Mouse (Mus musculus): ENCODE measurements around the gene Gm19684. TPM values are rescaled to one million over a fixed set of nuclear protein-coding genes. Genes with fewer than 3 reads are reported as not detected.

Gene Gm19684
- 0.18 TPM in 1 of 2 replicates, not detected in the other for polyA plus RNA-seq (2012; rRNA removed)

DNA sequence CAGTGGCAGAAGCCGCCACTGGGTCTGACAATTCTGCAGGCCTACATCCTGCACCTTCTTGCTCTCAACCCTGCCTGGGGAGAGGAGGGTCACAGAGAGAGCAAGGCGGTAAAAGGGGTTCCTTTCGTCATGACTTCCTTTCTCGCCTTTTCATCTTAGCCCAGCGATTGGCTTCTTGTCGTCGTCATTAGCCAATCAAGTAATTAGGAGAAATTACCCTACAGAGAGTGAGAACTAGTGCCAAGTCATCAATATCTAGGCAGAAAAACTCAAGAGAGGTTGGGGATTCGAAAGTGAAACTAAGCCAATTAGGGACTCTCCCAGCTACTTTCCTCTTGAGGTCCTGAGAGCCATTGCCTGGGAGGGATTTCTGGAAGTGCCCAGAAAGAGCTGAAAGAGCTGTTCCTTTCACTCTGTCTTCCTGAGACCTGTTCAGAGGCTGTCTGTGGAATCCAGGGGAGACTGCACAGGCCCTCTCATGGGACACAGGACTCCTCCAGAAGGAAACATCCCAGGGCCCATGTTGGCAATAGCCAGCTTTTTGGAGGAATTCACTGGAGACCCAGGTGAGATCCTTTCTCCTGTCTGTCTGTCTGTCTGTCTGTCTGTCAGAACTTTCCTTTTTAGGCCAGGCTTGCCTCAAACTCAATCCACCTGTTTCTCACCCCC is at the start of gene Gm19684:
Gm19684 (plus strand) TSS at position 327 of the 669 bp plus-strand sequence.

DNA sequence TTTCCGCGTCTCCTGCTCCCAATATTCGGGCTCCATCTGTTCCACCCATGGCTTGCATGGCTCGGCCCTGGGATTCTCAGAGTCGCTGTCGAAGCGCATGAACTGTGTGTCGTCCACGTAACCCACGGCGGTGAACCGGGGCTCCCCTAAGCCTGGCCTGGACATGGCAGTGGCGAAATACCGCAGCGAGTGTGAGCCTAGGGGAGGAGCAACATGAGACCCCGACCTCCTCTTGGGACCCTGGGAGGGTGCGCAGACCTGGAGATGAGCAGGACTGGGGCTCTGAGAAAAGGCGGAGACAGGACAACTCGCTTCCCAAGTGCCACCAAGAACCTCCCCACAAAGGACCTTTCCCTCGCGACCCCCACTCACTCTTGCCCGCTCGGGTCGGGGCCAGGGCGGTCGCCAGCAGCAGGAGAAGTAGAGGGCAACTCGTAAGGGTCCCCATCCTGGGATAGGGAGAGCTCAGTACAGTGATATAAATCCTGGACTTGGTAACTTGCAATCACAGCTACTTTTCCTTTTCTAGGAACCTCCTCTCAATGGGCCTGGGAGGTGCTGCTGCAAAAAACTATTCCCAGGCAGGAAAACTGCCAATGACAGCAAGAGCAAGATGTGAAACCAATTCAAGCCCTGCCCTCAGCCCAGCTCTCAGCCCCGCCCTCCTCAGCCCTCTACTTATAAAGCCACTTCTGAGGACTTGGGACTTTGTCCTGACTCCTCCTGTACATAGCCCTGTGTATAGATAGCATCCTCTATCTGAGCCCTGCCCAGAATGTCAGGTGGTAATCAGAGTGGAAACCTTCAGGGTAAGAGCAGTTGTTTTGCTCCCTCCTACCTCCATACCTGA is 7.7 kb downstream of the Gm19684 start, which contains the start of gene Gm7030:
Gm7030 (minus strand) TSS at position 458 of the 850 bp plus-strand sequence.

DNA sequence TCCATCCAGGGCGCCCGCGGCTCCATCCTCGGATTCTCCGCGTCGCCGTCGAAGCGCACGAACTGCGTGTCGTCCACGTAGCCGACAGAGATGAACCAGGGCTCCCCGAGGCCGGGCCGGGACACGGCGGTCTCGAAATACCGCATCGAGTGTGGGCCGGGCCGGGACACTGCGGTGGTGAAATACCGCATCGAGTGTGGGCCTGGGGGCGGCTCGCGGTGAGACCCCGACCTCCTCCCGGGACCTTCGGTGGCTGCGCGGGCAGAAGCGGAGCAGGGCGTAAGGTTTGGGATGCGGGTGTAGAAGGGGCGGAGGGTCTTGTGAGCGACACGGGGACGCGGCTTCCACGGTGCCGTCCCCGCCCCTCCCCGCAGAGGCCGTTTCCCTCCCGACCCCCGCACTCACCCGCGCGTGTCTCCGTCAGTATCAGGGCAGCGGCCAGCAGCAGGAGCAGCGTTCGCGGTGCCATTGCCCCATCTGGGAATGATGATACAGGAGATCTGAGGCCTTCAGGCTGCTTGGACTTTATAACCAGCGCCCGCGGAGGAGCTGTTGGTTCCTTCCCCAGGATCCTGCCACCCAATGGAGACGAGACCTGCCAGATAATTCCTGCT is 46.7 kb downstream of the Gm19684 start, which contains the start of gene Gm8909:
Gm8909 (minus strand) TSS at position 499 of the 614 bp plus-strand sequence.

Other genes starting within 250 kb of the Gm19684 start
- 84.3 and 95.7 TPM in 2 replicates for gene Dhx16, start 241.9 kb upstream of the Gm19684 start, polyA plus RNA-seq (2012; rRNA removed)
- gene 2310061I04Rik, start 224.2 kb upstream of the Gm19684 start, polyA plus RNA-seq (2012; rRNA removed) = 43.5 and 45.4 TPM in 2 replicates
- gene Atat1, start 211.6 kb upstream of the Gm19684 start, polyA plus RNA-seq (2012; rRNA removed) = 124 and 129 TPM in 2 replicates
- gene Mrps18b, start 205.3 kb upstream of the Gm19684 start, polyA plus RNA-seq (2012; rRNA removed) = 85.0 and 105 TPM in 2 replicates
- gene Ppp1r10, start 205.2 kb upstream of the Gm19684 start, polyA plus RNA-seq (2012; rRNA removed) = 41.0 and 47.6 TPM in 2 replicates
- 92.0 and 103 TPM in 2 replicates for gene Abcf1, start 151.9 kb upstream of the Gm19684 start, polyA plus RNA-seq (2012; rRNA removed)
- 33.9 and 37.8 TPM in 2 replicates for gene Gnl1, start 141.8 kb upstream of the Gm19684 start, polyA plus RNA-seq (2012; rRNA removed)
- gene Prr3, start 141.4 kb upstream of the Gm19684 start, polyA plus RNA-seq (2012; rRNA removed) = 33.3 and 37.1 TPM in 2 replicates
- gene H2-T24, start 101.1 kb upstream of the Gm19684 start, polyA plus RNA-seq (2012; rRNA removed) = 0.67 and 2.2 TPM in 2 replicates
- gene H2-T23, start 88.8 kb upstream of the Gm19684 start, polyA plus RNA-seq (2012; rRNA removed) = 139 and 154 TPM in 2 replicates
- 38.3 and 50.5 TPM in 2 replicates for gene H2-T22, start 78.9 kb upstream of the Gm19684 start, polyA plus RNA-seq (2012; rRNA removed)
- gene Gm6034, start 78.7 kb upstream of the Gm19684 start, polyA plus RNA-seq (2012; rRNA removed) = not detected in 2 replicates
- gene Gm11127, start 63.3 kb upstream of the Gm19684 start, polyA plus RNA-seq (2012; rRNA removed) = 0.26 and 0.37 TPM in 2 replicates
- not detected in 2 replicates for gene Gm7030, start 7.7 kb downstream of the Gm19684 start, polyA plus RNA-seq (2012; rRNA removed)
- gene Gm8909, start 46.9 kb downstream of the Gm19684 start, polyA plus RNA-seq (2012; rRNA removed) = 0.24 TPM in 1 of 2 replicates, not detected in the other
- gene H2-T3, start 68.6 kb downstream of the Gm19684 start, polyA plus RNA-seq (2012; rRNA removed) = 0.09 and 0.10 TPM in 2 replicates
- 88.3 and 96.2 TPM in 2 replicates for gene Rpp21, start 136.4 kb downstream of the Gm19684 start, polyA plus RNA-seq (2012; rRNA removed)
- 18.9 and 23.1 TPM in 2 replicates for gene Trim39, start 150.6 kb downstream of the Gm19684 start, polyA plus RNA-seq (2012; rRNA removed)
- gene H2-M10.2, start 164.8 kb downstream of the Gm19684 start, polyA plus RNA-seq (2012; rRNA removed) = not detected in 2 replicates
- not detected in 2 replicates for gene H2-M10.1, start 204.5 kb downstream of the Gm19684 start, polyA plus RNA-seq (2012; rRNA removed)
- gene H2-M10.3, start 246.7 kb downstream of the Gm19684 start, polyA plus RNA-seq (2012; rRNA removed) = not detected in 2 replicates